Mouse (Mus musculus) myocyte (in vitro differentiated cells): ENCODE measurements at regions not wholly inside any gene's neighbourhood (a gene's known extent, or its start where the extent isn't known, plus 50 kb on each side); places are given as distances from the start of the nearest gene placed in this dataset.

Experiments
- CEBPB ChIP-seq: IDR thresholded peaks from 2 replicates; pipeline ENCODE4 v1.6.1; 2011; ENCODE audit warnings: mild to moderate bottlenecking, moderate library complexity; ENCODE audit not compliant: poor library complexity, insufficient read depth, severe bottlenecking
- E2F4 ChIP-seq: IDR thresholded peaks from one replicate; pipeline ENCODE4 v1.6.1; 2011; ENCODE audit warnings: mild to moderate bottlenecking, control low read depth, moderate library complexity; ENCODE audit not compliant: insufficient read depth
- MAX ChIP-seq: IDR thresholded peaks from one replicate; pipeline ENCODE4 v1.6.1; 2011; ENCODE audit warnings: low read depth, mild to moderate bottlenecking, control low read depth
- MYOD1 ChIP-seq, 3 experiments: IDR thresholded peaks; one replicate each; pipeline ENCODE4 v1.6.1; 2011; ENCODE audit warnings: control low read depth in 2 of 3, low read depth in 2 of 3, mild to moderate bottlenecking in 2 of 3, moderate library complexity in 1 of 3; ENCODE audit not compliant: insufficient read length in 2 of 3, control insufficient read depth in 1 of 3
- MYOG ChIP-seq, 3 experiments: IDR thresholded peaks; one replicate each; pipeline ENCODE4 v1.6.1; 2011; ENCODE audit warnings: control low read depth in 2 of 3, low read depth in 2 of 3, mild to moderate bottlenecking in 2 of 3; ENCODE audit not compliant: insufficient read length in 2 of 3, control insufficient read depth in 1 of 3, insufficient read depth in 1 of 3
- POLR2A ChIP-seq: IDR thresholded peaks from one replicate; pipeline ENCODE4 v1.6.1; 2011; ENCODE audit warnings: low read depth, mild to moderate bottlenecking, control low read depth, moderate library complexity; ENCODE audit not compliant: insufficient read length
- REST ChIP-seq: IDR thresholded peaks from one replicate; pipeline ENCODE4 v1.6.1; 2011; ENCODE audit warnings: mild to moderate bottlenecking, control low read depth, moderate library complexity; ENCODE audit not compliant: insufficient read depth, insufficient read length
- TCF12 ChIP-seq: IDR thresholded peaks from one replicate; pipeline ENCODE4 v1.6.1; 2011; ENCODE audit warnings: mild to moderate bottlenecking, control low read depth; ENCODE audit not compliant: poor library complexity, insufficient read depth, severe bottlenecking
- TCF3 ChIP-seq: IDR thresholded peaks from one replicate; pipeline ENCODE4 v1.6.1; 2011; ENCODE audit warnings: low read depth, control low read depth; ENCODE audit not compliant: insufficient read length
- USF1 ChIP-seq: IDR thresholded peaks from one replicate; pipeline ENCODE4 v1.6.1; 2011; ENCODE audit warnings: low read depth, mild to moderate bottlenecking, control low read depth, moderate library complexity

- TF ChIP-seq TCF12 (no peak), TCF3 (no peak), CEBPB (no peak), USF1 (no peak), POLR2A (no peak), REST (no peak), MAX (no peak), MYOG (IDR thresholded peaks at IDR 0.05; ENCODE audit: control insufficient read depth in 1 of 3, insufficient read depth in 1 of 3, insufficient read length in 2 of 3, low read depth in 2 of 3) (peak; percentile 20 to 77 (median 73)), E2F4 (no peak), MYOD1 (IDR thresholded peaks at IDR 0.05; ENCODE audit: control insufficient read depth in 1 of 3, insufficient read length in 2 of 3, low read depth in 2 of 3) (peak in 2 of 3 experiments; percentile 52 to 77)
Measured at GRCm38 (mm10) chr16:61246387-61246786, 641.1 kb upstream of the Epha6 start.
